Mouse (Mus musculus) liver, embryonic 14.5 days (tissue): ENCODE measurements around the gene Zfp60.

Experiments
- CTCF ChIP-seq: IDR thresholded peaks from 2 replicates; pipeline ENCODE4 v1.5.1; 2016; ENCODE audit warnings: antibody characterized with exemption, low read depth, control low read depth
- EP300 ChIP-seq: IDR thresholded peaks from 2 replicates; pipeline ENCODE4 v1.6.1; 2016; ENCODE audit warnings: antibody characterized with exemption, low read depth

DNA sequence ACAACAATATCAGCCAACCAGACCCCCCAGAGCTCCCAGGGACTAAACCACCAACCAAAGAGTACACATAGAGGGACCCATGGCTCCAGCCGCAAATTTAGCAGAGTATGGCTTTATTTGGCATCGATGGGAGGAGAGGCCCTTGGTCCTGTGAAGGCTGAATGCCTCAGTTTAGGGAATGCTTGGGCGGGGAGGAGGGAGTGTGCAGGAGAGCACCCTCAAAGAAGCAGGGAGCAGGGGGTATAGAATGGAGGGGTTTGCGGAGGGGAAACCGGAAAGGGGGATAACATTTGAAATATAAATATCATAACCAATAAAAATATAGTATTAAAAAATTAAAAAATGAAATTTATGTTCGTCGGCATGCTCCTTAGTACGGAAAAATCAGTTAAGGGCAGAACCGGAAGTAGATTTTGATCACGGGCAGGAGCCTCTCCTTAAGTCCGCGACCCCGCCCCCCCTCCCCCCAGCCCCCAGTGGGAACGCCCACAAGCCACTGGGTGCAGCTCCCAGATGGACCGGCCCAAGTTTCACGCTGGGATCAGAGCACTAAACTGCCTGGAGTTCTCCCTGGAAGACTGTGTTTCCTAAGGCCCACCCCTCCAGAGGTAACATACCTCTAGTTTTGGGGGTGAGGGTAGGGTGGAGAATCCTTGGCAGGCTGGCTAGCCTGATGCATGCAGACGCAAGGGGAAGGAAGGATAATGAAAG is 34.1 kb downstream of the Zfp60 start:
- TF ChIP-seq EP300: no peak
- no peak for TF ChIP-seq CTCF
